8 mouse cellular contexts compared by ENCODE assay signal in the genomic region with DNA sequence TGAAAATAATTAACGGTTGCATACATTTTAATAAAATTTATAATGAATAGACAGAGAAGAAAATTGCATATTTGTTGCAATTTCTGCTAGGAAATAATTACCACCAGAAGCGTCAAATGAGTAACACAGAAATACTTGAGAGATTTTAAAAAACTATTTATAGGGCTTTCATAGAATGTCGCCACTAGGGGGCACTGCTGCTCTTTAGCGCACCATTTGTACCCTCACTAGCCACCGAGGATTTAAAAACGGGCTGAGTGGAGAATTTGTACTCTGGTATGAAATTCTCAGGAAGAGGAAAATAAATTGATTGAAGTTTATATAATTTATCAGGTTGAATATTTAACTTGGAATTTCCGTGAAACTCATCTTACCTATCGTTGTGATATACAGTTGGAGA.
DNase-seq lines count a peak whose midpoint lies in the region; ATAC-seq lines count a peak whose summit lies in the region.

No protein-coding gene starts in this region.

- 0 out of 2 replicates have a peak, but pooled peaks cover 3% of the 10 kb centered on the region for H3K9me3 ChIP-seq in midbrain, embryonic 10.5 days (replicated peaks)
- H3K9me3 ChIP-seq in midbrain, embryonic 16.5 days (replicated peaks; ENCODE audit: control insufficient read depth, low read length, poor library complexity, severe bottlenecking), result 0 out of 2 replicates have a peak, but pooled peaks cover 2% of the 10 kb centered on the region
- no peaks in the 10 kb centered on the region for H3K9me3 ChIP-seq in embryonic facial prominence, embryonic 11.5 days (replicated peaks; ENCODE audit: control insufficient read depth, low read length)

- H3K27ac ChIP-seq in midbrain, embryonic 10.5 days (replicated peaks), result no peak overlapping the region
- H3K27ac ChIP-seq in midbrain, embryonic 16.5 days (ENCODE audit: low read length), result no peak overlapping the region
- H3K27ac ChIP-seq in embryonic facial prominence, embryonic 11.5 days (replicated peaks; ENCODE audit: low read depth, low read length), result no peak overlapping the region

- H3K4me2 ChIP-seq in midbrain, embryonic 16.5 days (ENCODE audit: low read length), result no peak overlapping the region
- H3K4me2 ChIP-seq in embryonic facial prominence, embryonic 11.5 days (ENCODE audit: low read depth, low read length), result no peak overlapping the region

- H3K27me3 ChIP-seq in midbrain, embryonic 10.5 days (ENCODE audit: low read depth, poor library complexity, severe bottlenecking), result no peaks in the 10 kb centered on the region
- no peaks in the 10 kb centered on the region for H3K27me3 ChIP-seq in midbrain, embryonic 16.5 days (ENCODE audit: control insufficient read depth, insufficient read depth, low read depth, low read length)
- no peaks in the 10 kb centered on the region for H3K27me3 ChIP-seq in embryonic facial prominence, embryonic 11.5 days (ENCODE audit: control insufficient read depth, insufficient read depth, low read length)

- peak; percentile 65 for DNase-seq in midbrain, embryonic 10.5 days (ENCODE audit: low spot score)
- DNase-seq in adrenal gland, postnatal 4 days (ENCODE audit: low spot score in 2 of 2), result peak; percentile 21 to 25
- DNase-seq in embryonic facial prominence, embryonic 11.5 days (ENCODE audit: low spot score), result peak; percentile 89
- DNase-seq in induced T-regulatory cell, adult 2 months (ENCODE audit: low read depth), result peak; percentile 27
- DNase-seq in left cerebral cortex, postnatal 25 days (ENCODE audit: low spot score in 2 of 2), result peak; percentile 82 to 83
- peak; percentile 33 for DNase-seq in retina, adult 2 months (ENCODE audit: low read depth, low spot score)
- no peak for DNase-seq in spleen, postnatal 36 days (ENCODE audit: low spot score in 2 of 2)

- H3K4me3 ChIP-seq in midbrain, embryonic 10.5 days, result no peak overlapping the region
- no peak overlapping the region for H3K4me3 ChIP-seq in midbrain, embryonic 16.5 days (ENCODE audit: low read depth, low read length)
- H3K4me3 ChIP-seq in embryonic facial prominence, embryonic 11.5 days (ENCODE audit: low read depth, low read length), result no peak overlapping the region

- no peaks in the 10 kb centered on the region for H3K4me1 ChIP-seq in midbrain, embryonic 10.5 days
- peaks cover 2% of the 10 kb centered on the region for H3K4me1 ChIP-seq in midbrain, embryonic 16.5 days (ENCODE audit: control insufficient read depth, insufficient read depth, low read length)
- H3K4me1 ChIP-seq in embryonic facial prominence, embryonic 11.5 days (ENCODE audit: control insufficient read depth, insufficient read depth, low read length), result no peaks in the 10 kb centered on the region

- H3K36me3 ChIP-seq in midbrain, embryonic 10.5 days, result no peaks in the 10 kb centered on the region
- no peaks in the 10 kb centered on the region for H3K36me3 ChIP-seq in midbrain, embryonic 16.5 days (ENCODE audit: control insufficient read depth, insufficient read depth, low read length)
- H3K36me3 ChIP-seq in embryonic facial prominence, embryonic 11.5 days (replicated peaks; ENCODE audit: control insufficient read depth, insufficient read depth, low read depth, low read length), result no peaks in the 10 kb centered on the region

- no peak overlapping the region for H3K9ac ChIP-seq in midbrain, embryonic 16.5 days (ENCODE audit: low read depth, low read length)
- no peak overlapping the region for H3K9ac ChIP-seq in embryonic facial prominence, embryonic 11.5 days (replicated peaks; ENCODE audit: low read length)

- intact Hi-C loops in left cerebral cortex, postnatal 25 days (cut with DNase I), result loop anchor here (10.0 kb wide), 1 partner anchor 193 kb away; no protein-coding TSS in a partner anchor

- 22% methylated on average over 8 of the region's 8 CpGs for WGBS in midbrain, embryonic 10.5 days
- 16% methylated on average over 8 of the region's 8 CpGs for WGBS in midbrain, embryonic 16.5 days
- 15% methylated on average over 8 of the region's 8 CpGs for WGBS in embryonic facial prominence, embryonic 11.5 days

- no peak for ATAC-seq in midbrain, embryonic 16.5 days
- ATAC-seq in embryonic facial prominence, embryonic 11.5 days (replicated peaks; ENCODE audit: insufficient number of reproducible peaks, low FRiP score, low TSS enrichment, low read depth), result no peak

Comparison
In these comparisons a context has a peak if more than half of its experiments do, and no peak if none do; other contexts are left out.
1. DNase-seq: peak in midbrain, embryonic 10.5 days (single experiment), adrenal gland, postnatal 4 days (2 of 2), embryonic facial prominence, embryonic 11.5 days (single experiment), induced T-regulatory cell, adult 2 months (single experiment), left cerebral cortex, postnatal 25 days (2 of 2) and retina, adult 2 months (single experiment); none in spleen, postnatal 36 days (0 of 2).